Mouse (Mus musculus) bone marrow, adult 2 months (tissue): ENCODE results near the gene Atp13a5.

Experiments
- CTCF ChIP-seq: fragments of 200-500 bp; IDR thresholded peaks from 2 replicates; pipeline ENCODE4 v1.5.1; 2011; ENCODE audit warnings: low read length, control low read depth; ENCODE audit not compliant: control insufficient read depth, insufficient read depth
- POLR2A ChIP-seq: fragments of 200-500 bp; IDR thresholded peaks from 2 replicates; pipeline ENCODE4 v1.6.1; 2011; ENCODE audit warnings: low read depth, mild to moderate bottlenecking, control low read depth, low read length, borderline replicate concordance; ENCODE audit not compliant: control insufficient read depth

GRCm38 (mm10) chr16:29216395-29217295 lies 161.9 kb downstream of the Atp13a5 start:
- TF ChIP-seq CTCF (no peak), POLR2A (no peak)
